Mouse (Mus musculus): ENCODE results near the gene Eif2b4.

DNA sequence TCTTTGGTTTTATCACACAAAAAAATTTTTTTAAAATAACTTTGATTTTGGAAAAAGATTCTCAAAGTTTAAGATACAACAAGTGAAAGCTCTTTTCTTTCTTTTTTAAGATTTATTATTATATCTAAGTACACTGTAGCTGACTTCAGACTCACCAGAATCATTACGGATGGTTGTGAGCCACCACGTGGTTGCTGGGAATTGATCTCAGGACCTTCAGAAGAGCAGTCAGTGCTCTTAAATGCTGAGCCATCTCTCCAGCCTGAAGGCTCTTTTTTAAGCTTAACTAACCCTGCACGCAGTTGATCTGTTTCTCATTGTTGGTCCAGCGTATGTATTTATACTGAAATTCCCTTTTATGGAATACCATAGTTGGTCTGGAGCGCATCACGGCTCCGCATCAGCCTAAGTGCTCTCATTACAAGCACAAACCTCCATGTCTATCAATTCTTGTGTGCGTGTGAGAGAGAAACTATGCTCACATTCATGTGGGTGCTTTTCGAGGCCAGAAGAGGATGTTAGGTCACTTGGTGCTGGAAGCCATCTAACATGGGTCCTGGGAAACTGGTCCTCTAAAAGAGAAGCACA, 12.0 kb downstream of the Eif2b4 start:
- no peak for TF ChIP-seq CTCF (conservative IDR thresholded peaks at IDR 0.05; ENCODE audit: low read length)
- TF ChIP-seq POU5F1 (IDR thresholded peaks at IDR 0.05; ENCODE audit: borderline replicate concordance, low read length): no peak
- TF ChIP-seq NANOG (IDR thresholded peaks at IDR 0.05; ENCODE audit: borderline replicate concordance, low read length): no peak
